Mouse (Mus musculus): Measurements from ENCODE around the gene Xpr1. TPM values are rescaled to one million over a fixed set of nuclear protein-coding genes. Genes with fewer than 3 reads are reported as not detected.

Xpr1 gene
- 7.5 and 8.0 TPM in 2 replicates for polyA plus RNA-seq (2015; fragmentation: Nextera tagmentation; extraction: Ambion mirVana)

DNA sequence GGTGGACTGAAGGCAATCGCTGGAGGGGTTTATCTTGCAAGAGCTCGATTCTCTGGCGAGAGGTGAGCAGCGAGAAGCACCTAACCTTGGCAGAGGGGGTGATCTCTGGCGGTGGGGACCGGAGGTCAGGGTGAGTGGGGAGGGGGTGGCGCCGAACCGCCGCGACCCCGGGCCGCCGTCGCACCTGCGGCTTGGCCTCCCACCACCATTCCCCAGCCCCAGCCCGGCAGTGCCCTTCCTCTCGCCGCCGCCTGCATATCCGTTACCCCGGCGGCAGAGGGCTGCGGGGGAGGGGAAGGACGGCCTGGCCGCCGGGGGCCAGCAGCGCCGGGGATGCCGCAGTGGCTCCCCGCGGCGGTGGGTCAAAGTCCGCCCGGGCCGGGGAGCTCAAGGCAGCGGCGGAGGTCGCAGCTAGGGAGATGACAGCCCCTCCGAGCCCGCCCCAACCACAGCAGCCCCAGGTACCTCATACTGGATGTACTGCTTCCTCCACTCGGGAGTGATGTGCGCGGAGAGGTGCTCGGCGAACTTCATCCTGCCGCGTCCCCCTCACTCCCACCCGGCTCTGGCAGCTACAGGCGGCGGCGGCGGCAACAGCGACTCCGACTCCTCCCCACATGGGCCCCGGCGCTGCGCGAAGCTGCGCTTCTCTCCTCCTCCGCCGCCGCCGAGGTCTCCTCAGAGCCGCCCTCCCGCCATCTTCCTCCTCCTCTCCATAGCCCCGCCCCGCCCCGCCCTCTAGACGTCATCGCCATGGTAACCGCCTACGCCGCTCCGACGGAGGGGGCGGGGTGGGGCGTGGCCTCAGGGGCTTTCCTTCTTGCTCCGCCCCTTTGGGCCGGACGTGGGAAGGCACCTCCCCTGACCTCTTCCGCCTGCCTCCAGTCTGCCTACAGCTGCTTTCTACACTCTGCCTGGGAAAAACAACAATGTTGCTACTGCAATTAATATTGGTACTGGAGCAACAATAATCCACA, at the start of gene Xpr1:
Xpr1 (minus strand) TSS at position 715 of the 977 bp plus-strand sequence.
- H3K9ac ChIP-seq (ENCODE audit: low read length) = peak within 1 kb of the TSS; percentile 78
- peaks cover 2% of the 10 kb centered on the region for H3K4me1 ChIP-seq (replicated peaks; ENCODE audit: control insufficient read depth, insufficient read depth, low read length)
- H3K9me3 ChIP-seq (ENCODE audit: control insufficient read depth, low read length) = no peaks in the 10 kb centered on the region
- no peaks in the 10 kb centered on the region for H3K27me3 ChIP-seq (ENCODE audit: control insufficient read depth, insufficient read depth, low read depth, low read length)
- H3K4me3 ChIP-seq (ENCODE audit: low read length) = peak within 1 kb of the TSS; percentile 95
- WGBS = under 1% methylated on average over 69 of the region's 82 CpGs
- H3K36me3 ChIP-seq (ENCODE audit: control insufficient read depth, insufficient read depth, low read length) = no peaks in the 10 kb centered on the region
- peak within 1 kb of the TSS; percentile 70 for H3K27ac ChIP-seq (ENCODE audit: low read length)
- ATAC-seq (ENCODE audit: low read depth) = peak; percentile 99
- peak within 1 kb of the TSS; percentile 87 for H3K4me2 ChIP-seq (ENCODE audit: low read depth, low read length)

DNA sequence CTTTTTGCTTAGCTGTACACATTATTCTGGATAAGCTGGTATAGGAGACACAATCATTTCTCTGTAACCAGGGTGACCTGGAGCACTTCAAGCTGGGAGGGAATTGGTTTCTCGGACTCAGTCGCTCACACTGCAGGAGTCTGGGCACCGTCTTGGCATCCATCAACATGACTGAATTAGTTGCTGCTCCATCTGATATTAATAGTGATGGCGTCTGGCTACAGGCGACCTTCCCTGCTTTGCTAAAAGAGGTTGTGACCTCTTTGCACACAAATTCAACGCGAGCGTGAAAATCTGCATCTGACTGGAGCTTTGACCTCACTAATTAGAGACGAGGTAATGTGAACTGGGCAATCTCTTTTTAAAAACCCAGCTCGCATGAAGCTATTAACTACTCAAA, 46.2 kb upstream of the Xpr1 start:
- Histone ChIP-seq H3K4me3 (ENCODE audit: low read length) (no peak overlapping the region), H3K4me2 (ENCODE audit: low read depth, low read length) (no peak overlapping the region), H3K9ac (ENCODE audit: low read length) (no peak overlapping the region), H3K9me3 (ENCODE audit: control insufficient read depth, low read length) (no peaks in the 10 kb centered on the region), H3K27ac (ENCODE audit: low read length) (no peak overlapping the region), H3K36me3 (ENCODE audit: control insufficient read depth, insufficient read depth, low read length) (no peaks in the 10 kb centered on the region), H3K4me1 (replicated peaks; ENCODE audit: control insufficient read depth, insufficient read depth, low read length) (no peaks in the 10 kb centered on the region), H3K27me3 (ENCODE audit: control insufficient read depth, insufficient read depth, low read depth, low read length) (no peaks in the 10 kb centered on the region)
- no peak for ATAC-seq (ENCODE audit: low read depth)
- 74% methylated on average over 10 of the region's 10 CpGs for WGBS

GRCm38 (mm10) chr1:155462582-155462981, 45.4 kb upstream of the Xpr1 start:
- WGBS = 74% methylated on average over 5 of the region's 5 CpGs
- Histone ChIP-seq H3K4me2 (ENCODE audit: low read depth, low read length) (no peak overlapping the region), H3K4me1 (replicated peaks; ENCODE audit: control insufficient read depth, insufficient read depth, low read length) (no peaks in the 10 kb centered on the region), H3K27ac (ENCODE audit: low read length) (no peak overlapping the region), H3K9ac (ENCODE audit: low read length) (no peak overlapping the region), H3K9me3 (ENCODE audit: control insufficient read depth, low read length) (no peaks in the 10 kb centered on the region), H3K36me3 (ENCODE audit: control insufficient read depth, insufficient read depth, low read length) (no peaks in the 10 kb centered on the region), H3K27me3 (ENCODE audit: control insufficient read depth, insufficient read depth, low read depth, low read length) (no peaks in the 10 kb centered on the region), H3K4me3 (ENCODE audit: low read length) (no peak overlapping the region)
- ATAC-seq (ENCODE audit: low read depth) = no peak

DNA sequence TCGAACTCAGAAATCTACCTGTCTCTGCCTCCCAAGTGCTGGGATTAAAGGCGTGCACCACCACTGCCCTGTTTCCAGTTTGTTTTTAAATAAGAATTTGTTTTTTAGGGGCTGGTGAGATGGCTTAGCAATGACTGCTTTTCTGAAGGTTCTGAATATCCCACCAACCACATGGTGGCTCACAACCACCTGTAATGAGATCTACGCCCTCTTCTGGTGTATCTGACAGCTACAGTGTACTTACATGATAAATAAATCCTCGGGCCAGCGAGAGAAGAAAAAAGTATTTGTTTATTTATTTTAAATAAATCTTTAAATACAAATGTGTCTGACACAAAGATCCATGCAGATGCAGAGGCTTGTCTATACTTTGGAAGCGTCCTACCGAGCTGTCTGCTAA, 40.3 kb upstream of the Xpr1 start:
- Histone ChIP-seq H3K27ac (ENCODE audit: low read length) (no peak overlapping the region), H3K36me3 (ENCODE audit: control insufficient read depth, insufficient read depth, low read length) (no peaks in the 10 kb centered on the region)
- 46% methylated on average over 7 of the region's 7 CpGs for WGBS

DNA sequence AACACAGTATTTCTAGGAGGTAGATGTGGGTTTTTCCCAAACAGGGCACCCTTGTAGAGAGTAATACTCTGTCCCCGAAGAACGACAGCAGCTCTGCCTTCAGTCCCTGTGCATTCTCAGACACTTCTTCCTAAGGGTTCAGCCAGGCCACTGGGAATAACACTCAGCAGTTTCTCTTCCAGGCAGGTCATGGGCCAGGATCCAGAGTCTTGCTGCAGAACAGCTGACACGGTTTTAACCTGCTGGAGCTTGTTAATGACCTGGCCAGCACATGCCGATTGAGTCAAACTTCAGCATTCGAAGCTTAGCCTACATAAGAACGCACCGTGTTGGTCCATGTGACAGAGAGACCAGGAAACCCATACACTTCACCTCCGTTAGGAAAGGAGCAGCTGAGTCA, 36.0 kb upstream of the Xpr1 start:
- H3K27me3 ChIP-seq (ENCODE audit: control insufficient read depth, insufficient read depth, low read depth, low read length) = no peaks in the 10 kb centered on the region
- no peak for ATAC-seq (ENCODE audit: low read depth)
- H3K9me3 ChIP-seq (ENCODE audit: control insufficient read depth, low read length) = no peaks in the 10 kb centered on the region
- H3K9ac ChIP-seq (ENCODE audit: low read length) = no peak overlapping the region
- H3K4me3 ChIP-seq (ENCODE audit: low read length) = no peak overlapping the region
- H3K36me3 ChIP-seq (ENCODE audit: control insufficient read depth, insufficient read depth, low read length) = no peaks in the 10 kb centered on the region
- 76% methylated on average over 8 of the region's 8 CpGs for WGBS
- H3K4me2 ChIP-seq (ENCODE audit: low read depth, low read length) = no peak overlapping the region
- no peaks in the 10 kb centered on the region for H3K4me1 ChIP-seq (replicated peaks; ENCODE audit: control insufficient read depth, insufficient read depth, low read length)
- H3K27ac ChIP-seq (ENCODE audit: low read length) = no peak overlapping the region

More for the DNA sequence above, 40.3 kb upstream of the Xpr1 start:
- ATAC-seq (ENCODE audit: low read depth) = no peak
- no peaks in the 10 kb centered on the region for H3K27me3 ChIP-seq (ENCODE audit: control insufficient read depth, insufficient read depth, low read depth, low read length)
- H3K9ac ChIP-seq (ENCODE audit: low read length) = no peak overlapping the region
- H3K4me1 ChIP-seq (replicated peaks; ENCODE audit: control insufficient read depth, insufficient read depth, low read length) = no peaks in the 10 kb centered on the region
- no peaks in the 10 kb centered on the region for H3K9me3 ChIP-seq (ENCODE audit: control insufficient read depth, low read length)
- H3K4me3 ChIP-seq (ENCODE audit: low read length) = no peak overlapping the region
- no peak overlapping the region for H3K4me2 ChIP-seq (ENCODE audit: low read depth, low read length)

- ATAC-seq (ENCODE audit: low read depth) = peak; percentile 76
- Histone ChIP-seq H3K9me3 (ENCODE audit: control insufficient read depth, low read length) (no peaks in the 10 kb centered on the region), H3K4me1 (replicated peaks; ENCODE audit: control insufficient read depth, insufficient read depth, low read length) (no peaks in the 10 kb centered on the region), H3K27ac (ENCODE audit: low read length) (no peak overlapping the region), H3K9ac (ENCODE audit: low read length) (no peak overlapping the region), H3K36me3 (ENCODE audit: control insufficient read depth, insufficient read depth, low read length) (no peaks in the 10 kb centered on the region), H3K4me3 (ENCODE audit: low read length) (no peak overlapping the region), H3K4me2 (ENCODE audit: low read depth, low read length) (no peak overlapping the region), H3K27me3 (ENCODE audit: control insufficient read depth, insufficient read depth, low read depth, low read length) (no peaks in the 10 kb centered on the region)
- WGBS = 60% methylated on average over 2 of the region's 2 CpGs
Observed at GRCm38 (mm10) chr1:155448932-155449331, 31.7 kb upstream of the Xpr1 start.

DNA sequence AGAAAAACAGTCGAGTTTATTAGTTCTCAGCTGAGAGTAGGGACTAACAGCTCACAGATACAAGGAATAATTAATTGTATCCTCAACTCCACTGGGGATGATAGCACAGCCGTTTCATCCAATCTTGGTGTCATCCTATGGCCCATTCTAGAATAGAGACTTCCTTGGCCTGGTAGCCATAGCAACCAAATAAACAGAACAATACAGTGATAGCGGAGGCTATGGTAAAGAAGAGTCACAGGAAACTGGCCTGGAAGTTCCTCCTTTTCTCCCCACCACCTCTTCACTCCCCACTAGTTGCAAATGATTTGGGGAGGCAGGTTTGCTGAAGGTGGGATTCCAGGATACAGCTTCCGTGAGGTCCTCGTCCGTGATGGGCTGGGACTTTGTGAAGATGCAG, 30.1 kb upstream of the Xpr1 start:
- 62% methylated on average over 6 of the region's 6 CpGs for WGBS

GRCm38 (mm10) chr1:155443115-155443514, 25.9 kb upstream of the Xpr1 start:
- WGBS = 85% methylated on average over 4 of the region's 4 CpGs
- H3K9me3 ChIP-seq (ENCODE audit: control insufficient read depth, low read length) = no peaks in the 10 kb centered on the region

More for the DNA sequence above, 30.1 kb upstream of the Xpr1 start:
- Histone ChIP-seq H3K4me1 (replicated peaks; ENCODE audit: control insufficient read depth, insufficient read depth, low read length) (no peaks in the 10 kb centered on the region), H3K9me3 (ENCODE audit: control insufficient read depth, low read length) (no peaks in the 10 kb centered on the region), H3K27me3 (ENCODE audit: control insufficient read depth, insufficient read depth, low read depth, low read length) (no peaks in the 10 kb centered on the region), H3K4me2 (ENCODE audit: low read depth, low read length) (no peak overlapping the region), H3K27ac (ENCODE audit: low read length) (no peak overlapping the region), H3K9ac (ENCODE audit: low read length) (no peak overlapping the region), H3K36me3 (ENCODE audit: control insufficient read depth, insufficient read depth, low read length) (no peaks in the 10 kb centered on the region), H3K4me3 (ENCODE audit: low read length) (no peak overlapping the region)
- no peak for ATAC-seq (ENCODE audit: low read depth)

DNA sequence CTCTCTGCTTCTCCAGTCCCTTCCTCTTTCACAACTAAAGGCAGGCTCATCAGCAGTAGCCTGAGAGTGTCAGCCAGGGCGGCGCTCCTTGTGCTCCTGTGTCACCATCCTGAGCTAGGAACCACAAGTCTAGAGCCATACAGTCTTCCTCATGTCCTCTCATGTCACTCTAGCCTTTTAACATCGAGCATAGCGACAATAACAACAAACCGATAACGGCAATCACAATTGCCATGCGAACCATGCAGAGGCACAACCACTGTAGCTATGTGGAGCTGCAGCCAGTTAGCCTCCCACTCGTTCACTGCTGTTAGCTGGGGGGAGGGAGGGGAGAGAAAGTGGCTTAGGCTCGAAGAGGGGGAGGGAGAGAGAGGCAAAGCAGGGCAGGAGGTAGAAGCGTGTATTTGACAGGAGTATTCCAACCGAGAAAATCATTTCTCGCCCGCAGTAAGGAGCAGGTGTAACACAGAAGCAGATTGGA, 25.3 kb upstream of the Xpr1 start:
- H3K4me3 ChIP-seq (ENCODE audit: low read length) = no peak overlapping the region
- no peak overlapping the region for H3K4me2 ChIP-seq (ENCODE audit: low read depth, low read length)
- H3K4me1 ChIP-seq (replicated peaks; ENCODE audit: control insufficient read depth, insufficient read depth, low read length) = no peaks in the 10 kb centered on the region
- no peak overlapping the region for H3K27ac ChIP-seq (ENCODE audit: low read length)
- no peaks in the 10 kb centered on the region for H3K27me3 ChIP-seq (ENCODE audit: control insufficient read depth, insufficient read depth, low read depth, low read length)
- H3K9ac ChIP-seq (ENCODE audit: low read length) = no peak overlapping the region
- H3K9me3 ChIP-seq (ENCODE audit: control insufficient read depth, low read length) = no peaks in the 10 kb centered on the region
- no peak for ATAC-seq (ENCODE audit: low read depth)
- WGBS = 59% methylated on average over 13 of the region's 13 CpGs
- H3K36me3 ChIP-seq (ENCODE audit: control insufficient read depth, insufficient read depth, low read length) = no peaks in the 10 kb centered on the region

More at GRCm38 (mm10) chr1:155443115-155443514, 25.9 kb upstream of the Xpr1 start:
- H3K4me1 ChIP-seq (replicated peaks; ENCODE audit: control insufficient read depth, insufficient read depth, low read length) = no peaks in the 10 kb centered on the region
- H3K4me3 ChIP-seq (ENCODE audit: low read length) = no peak overlapping the region
- ATAC-seq (ENCODE audit: low read depth) = no peak
- no peak overlapping the region for H3K27ac ChIP-seq (ENCODE audit: low read length)
- no peaks in the 10 kb centered on the region for H3K27me3 ChIP-seq (ENCODE audit: control insufficient read depth, insufficient read depth, low read depth, low read length)
- H3K9ac ChIP-seq (ENCODE audit: low read length) = no peak overlapping the region
- no peak overlapping the region for H3K4me2 ChIP-seq (ENCODE audit: low read depth, low read length)
- no peaks in the 10 kb centered on the region for H3K36me3 ChIP-seq (ENCODE audit: control insufficient read depth, insufficient read depth, low read length)

All from lung, embryonic 16.5 days (tissue).